Mouse (Mus musculus): ENCODE results near the gene Vmn1r64.
"Not testable (repeated sequence)": the region's sequence is repeated elsewhere in the genome, so short reads cannot be mapped to it uniquely, and the experiment has no call there.

Vmn1r64 gene

GRCm38 (mm10) chr7:5884442-5884841, at the start of gene Vmn1r64:
TSS of gene Vmn1r64 (minus strand) at chr7:5884542.
- DNase-seq (ENCODE audit: low read depth, low spot score), result no peak

GRCm38 (mm10) chr7:5899238-5899637, 14.9 kb upstream of the Vmn1r64 start:
- DNase-seq (ENCODE audit: low read depth, low spot score), result no peak

GRCm38 (mm10) chr7:5897245-5897644, 12.9 kb upstream of the Vmn1r64 start:
- DNase-seq (ENCODE audit: low read depth, low spot score), result not testable (repeated sequence)
